Mouse (Mus musculus): ENCODE results near the gene AA467197. TPM values are rescaled to one million over a fixed set of nuclear protein-coding genes. Genes with fewer than 3 reads are reported as not detected.

AA467197 gene
- not detected for polyA plus RNA-seq (2017; shearing (Covaris generic))

GRCm38 (mm10) chr2:122636686-122637085 lies at the start of gene AA467197:
AA467197 (plus strand) TSS chr2:122636986.

GRCm38 (mm10) chr2:122610746-122611653 lies 25.8 kb upstream of the AA467197 start, which contains the start of gene Gatm:
Gatm (minus strand) TSS chr2:122611303.

Other genes with a start within 250 kb of the AA467197 start
- 199 TPM for gene Slc28a2, start 210.5 kb upstream of the AA467197 start, polyA plus RNA-seq (2017; shearing (Covaris generic))
- 56.7 TPM for gene Gm14085, start 152.0 kb upstream of the AA467197 start, polyA plus RNA-seq (2017; shearing (Covaris generic))
- gene Gatm, start 25.7 kb upstream of the AA467197 start, polyA plus RNA-seq (2017; shearing (Covaris generic)): 0.34 TPM
- gene Slc30a4, start 65.7 kb downstream of the AA467197 start, polyA plus RNA-seq (2017; shearing (Covaris generic)): 3.3 TPM
- 51.1 TPM for gene Bloc1s6, start 101.5 kb downstream of the AA467197 start, polyA plus RNA-seq (2017; shearing (Covaris generic))
- gene Sqor, start 128.3 kb downstream of the AA467197 start, polyA plus RNA-seq (2017; shearing (Covaris generic)): 23.0 TPM